Mouse (Mus musculus) embryo, embryonic 11.5 days (tissue): ENCODE measurements at regions not wholly inside any gene's neighbourhood (a gene's known extent, or its start where the extent isn't known, plus 50 kb on each side); places are given as distances from the start of the nearest gene placed in this dataset.
"Not testable (repeated sequence)": the region's sequence is repeated elsewhere in the genome, so short reads cannot be mapped to it uniquely, and the experiment has no call there.

ENCODE experiments used
- DNase-seq: peaks from one replicate; pipeline ENCODE4 v3.0.0-alpha.2; 2012; ENCODE audit warnings: low read depth, low spot score

DNA sequence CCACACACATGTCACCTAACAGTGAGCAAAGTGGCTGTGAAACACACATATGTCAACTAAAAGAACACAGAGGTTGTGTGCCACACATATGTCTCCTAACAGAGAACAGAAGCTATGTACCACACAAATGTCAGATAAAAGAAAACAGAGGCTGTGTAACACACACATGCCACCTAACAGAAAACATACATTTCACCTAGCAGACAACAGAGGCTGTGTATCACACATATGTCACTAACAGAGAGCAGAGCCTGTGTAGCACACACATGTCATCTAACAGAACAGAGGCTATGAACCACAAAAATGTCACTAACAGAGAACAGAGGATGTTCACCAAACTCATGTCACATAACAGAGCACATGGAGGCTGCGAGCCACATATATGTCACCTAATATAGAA lies 103.6 kb upstream of the Thrb start:
- no peak for DNase-seq

DNA sequence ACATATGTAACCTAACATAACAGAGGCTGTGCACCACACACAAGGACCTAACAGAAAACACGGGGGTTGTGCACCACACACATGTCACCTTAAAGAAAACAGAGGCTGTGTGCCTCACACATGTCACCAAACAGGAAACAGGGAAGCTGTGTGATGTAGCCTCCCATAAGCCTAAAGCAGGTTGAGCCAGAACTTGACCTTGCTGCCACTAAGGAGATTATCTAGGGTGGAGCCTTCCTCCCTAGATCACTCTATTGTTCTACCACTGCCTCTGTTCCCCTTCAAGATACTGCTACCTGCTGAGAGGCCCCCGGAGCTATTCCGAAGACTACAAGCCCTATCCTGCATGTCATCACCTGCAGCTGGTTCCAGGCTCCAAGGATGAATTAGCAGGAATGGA lies 100.1 kb upstream of the Thrb start:
- not testable (repeated sequence) for DNase-seq

DNA sequence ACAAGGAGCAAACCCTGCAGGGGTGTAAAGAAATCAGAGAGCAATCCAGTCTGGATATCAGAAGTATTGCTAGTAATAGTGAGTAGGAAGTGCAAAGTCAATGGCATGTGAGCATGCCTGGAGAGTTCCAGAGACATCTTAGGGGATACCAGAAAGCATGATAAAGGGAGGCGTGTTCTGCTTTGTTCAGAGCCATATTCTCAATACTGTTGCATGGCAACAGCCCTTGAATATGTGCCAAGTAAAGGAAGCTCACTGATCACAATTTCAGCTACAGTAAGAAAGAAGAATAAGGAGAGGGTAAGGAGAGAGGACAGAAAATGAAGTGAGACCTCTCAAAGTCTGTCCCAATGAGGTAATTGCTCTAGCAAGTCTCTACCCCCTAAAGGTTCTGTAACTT lies 92.1 kb upstream of the Thrb start:
- no peak for DNase-seq

DNA sequence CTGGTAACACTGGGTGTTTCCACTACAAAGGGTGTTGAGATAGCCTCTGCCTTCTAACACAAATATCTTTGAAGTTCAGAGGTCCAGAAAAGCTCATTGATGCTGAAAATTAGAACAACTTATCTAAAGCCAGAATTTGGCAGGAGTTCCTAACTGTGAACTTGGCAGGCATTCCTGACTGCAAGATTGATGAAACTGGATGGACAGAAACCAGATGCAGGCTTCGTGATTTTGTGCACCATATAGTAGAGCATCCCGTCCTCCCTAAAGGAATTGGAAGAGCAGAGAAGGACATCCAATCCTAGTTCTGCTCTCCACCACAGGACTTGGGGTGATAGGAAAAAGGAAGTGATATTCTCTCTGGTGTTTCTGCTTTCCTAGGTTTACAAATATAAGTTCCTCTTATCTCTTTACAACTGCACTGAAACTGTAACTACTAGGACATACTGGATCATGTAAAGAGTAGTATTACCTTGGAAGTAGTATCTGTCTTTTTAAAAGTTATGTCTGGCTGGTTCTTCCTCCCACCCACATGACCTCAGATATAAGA lies 90.9 kb upstream of the Thrb start:
- no peak for DNase-seq

DNA sequence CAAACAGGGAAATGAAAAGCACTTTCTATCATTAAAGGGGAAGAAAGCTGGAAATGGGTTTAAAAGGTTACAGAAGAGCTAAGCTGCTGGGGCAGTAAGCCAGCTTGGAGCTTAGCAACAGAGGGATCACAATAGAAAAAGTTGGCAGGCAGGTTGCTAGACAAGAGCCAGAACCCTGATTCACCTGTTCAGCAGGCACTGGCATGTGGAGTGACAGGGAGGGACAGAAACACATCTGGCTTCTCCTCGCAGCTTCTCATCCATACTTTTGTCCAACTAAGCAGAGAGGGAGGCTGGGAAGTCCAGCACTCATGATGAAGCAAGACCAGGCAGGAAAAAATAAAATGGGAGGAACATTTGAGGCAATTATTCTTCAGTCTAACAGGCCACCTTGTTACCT lies 81.3 kb upstream of the Thrb start:
- DNase-seq = no peak

DNA sequence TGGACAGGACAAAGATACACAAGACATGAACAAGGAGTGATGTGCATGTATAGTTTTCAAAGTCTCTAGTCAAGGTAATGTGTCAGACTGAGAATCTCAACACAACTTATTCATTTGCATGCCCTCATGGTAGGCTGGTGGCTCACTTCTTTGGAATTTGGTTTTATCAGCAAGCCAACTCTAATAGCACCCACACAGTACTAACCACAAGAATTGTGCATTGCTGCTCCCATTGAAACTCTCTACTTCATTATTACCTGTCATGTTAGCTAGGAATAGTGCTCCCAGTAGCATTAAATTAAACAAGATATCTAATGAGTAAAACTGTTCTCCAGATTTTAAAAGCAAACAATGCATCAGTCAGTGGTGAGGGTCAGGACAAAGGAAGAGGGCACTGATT lies 70.5 kb upstream of the Thrb start:
- DNase-seq = no peak

DNA sequence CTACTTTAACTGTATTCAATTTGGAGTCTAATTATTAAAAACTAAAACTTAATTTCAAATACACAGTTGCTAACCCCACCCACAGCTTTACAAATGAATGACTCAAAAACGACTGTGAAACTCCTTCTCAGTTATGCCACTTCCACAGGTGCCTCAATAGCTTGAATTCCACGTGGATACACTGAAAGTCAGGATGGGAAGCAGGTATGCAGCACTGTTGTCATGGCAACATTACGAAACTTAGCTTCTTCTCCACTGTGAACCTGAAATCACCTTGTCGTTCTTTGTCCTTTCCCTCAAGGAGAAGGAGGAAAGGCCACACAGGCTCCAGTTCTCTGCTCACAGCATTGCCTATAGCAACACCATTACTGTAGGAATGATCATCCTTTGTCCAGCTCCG lies 60.5 kb upstream of the Thrb start:
- no peak for DNase-seq

DNA sequence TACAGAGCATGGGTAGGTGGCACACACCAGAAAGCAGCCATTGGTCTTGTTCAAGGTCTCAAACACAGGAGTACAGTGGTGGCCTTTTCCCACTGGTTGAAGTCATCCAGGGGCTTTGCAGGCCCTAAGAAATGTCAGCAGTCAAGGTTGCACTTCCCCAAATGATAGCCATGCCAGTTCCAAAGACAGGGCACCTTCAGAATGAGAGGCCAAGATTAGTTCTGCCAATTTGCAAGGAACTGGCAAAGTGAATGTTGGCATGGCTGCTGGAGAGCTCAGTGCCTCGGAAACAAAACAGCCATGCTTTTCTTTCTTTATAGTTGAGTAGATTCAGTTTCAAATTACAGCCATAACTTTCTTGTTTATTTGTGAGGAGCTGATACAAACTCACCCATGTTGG lies 57.7 kb upstream of the Thrb start:
- DNase-seq = no peak

DNA sequence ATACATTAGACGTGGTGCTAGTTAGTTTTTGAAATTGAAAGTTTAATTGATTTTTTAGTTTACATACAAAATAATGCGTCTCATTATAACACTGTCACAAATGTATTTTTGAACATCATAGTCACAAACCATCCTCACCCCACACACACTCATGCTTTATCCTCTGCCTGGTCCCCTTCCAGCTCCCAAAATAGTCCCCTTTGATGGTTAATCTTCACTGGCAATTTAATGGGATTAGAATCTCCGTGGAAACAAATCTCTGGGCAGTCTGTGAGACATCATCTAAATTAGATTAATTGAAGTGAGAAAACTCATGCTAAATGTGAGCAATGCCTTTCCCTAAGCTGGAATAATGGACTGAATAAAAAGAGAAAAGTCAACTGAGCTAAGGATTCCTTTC lies 54.0 kb upstream of the Thrb start:
- no peak for DNase-seq

DNA sequence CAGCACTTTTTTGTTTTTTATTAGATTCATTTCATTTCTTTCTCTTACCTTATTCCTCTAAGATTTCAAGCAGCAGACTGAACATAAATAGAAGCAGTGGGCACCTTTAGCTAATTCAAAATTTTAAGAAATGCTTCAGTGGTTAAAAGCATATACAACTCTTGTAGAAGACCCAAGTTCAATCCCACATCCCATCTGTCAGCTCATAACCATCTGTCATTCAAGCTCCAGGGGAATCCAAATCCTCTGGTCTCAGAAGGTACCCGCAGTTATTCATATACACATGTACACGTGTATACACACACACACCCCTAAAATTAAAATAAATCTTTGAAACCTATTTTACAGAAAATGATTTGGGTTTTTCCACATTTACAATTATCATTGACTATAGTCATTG lies 52.9 kb upstream of the Thrb start:
- DNase-seq = no peak
